Mouse (Mus musculus): ENCODE measurements around the gene Tgfb2. TPM values are rescaled to one million over a fixed set of nuclear protein-coding genes. Genes with fewer than 3 reads are reported as not detected.

The Tgfb2 gene
- polyA plus RNA-seq, 1 experiment from 2014 or later = 24.7 TPM

- Histone ChIP-seq H3K9ac (ENCODE audit: low read depth, low read length) (no peak overlapping the region), H3K27ac (ENCODE audit: low read depth, low read length) (no peak overlapping the region), H3K4me1 (replicated peaks; ENCODE audit: control insufficient read depth, insufficient read depth, low read length) (no peaks in the 10 kb centered on the region), H3K4me3 (ENCODE audit: low read depth, low read length) (no peak overlapping the region), H3K27me3 (ENCODE audit: control insufficient read depth, insufficient read depth, low read length) (no peaks in the 10 kb centered on the region), H3K36me3 (ENCODE audit: control insufficient read depth, insufficient read depth, low read length) (no peaks in the 10 kb centered on the region), H3K9me3 (ENCODE audit: control insufficient read depth, low read length) (no peaks in the 10 kb centered on the region), H3K4me2 (replicated peaks; ENCODE audit: low read depth, low read length) (no peak overlapping the region)
- WGBS = 88% methylated on average over 3 of the region's 3 CpGs
- ATAC-seq (ENCODE audit: low FRiP score) (no peak), DNase-seq (ENCODE audit: low spot score) (no peak)
Observed at GRCm38 (mm10) chr1:186674621-186675020, 31.2 kb downstream of the Tgfb2 start.

- no peaks in the 10 kb centered on the region for H3K4me1 ChIP-seq (replicated peaks; ENCODE audit: control insufficient read depth, insufficient read depth, low read length)
- H3K9ac ChIP-seq (ENCODE audit: low read depth, low read length) = no peak overlapping the region
- 61% methylated on average over 4 of the region's 4 CpGs for WGBS
- ATAC-seq (ENCODE audit: low FRiP score) (no peak), DNase-seq (ENCODE audit: low spot score) (no peak)
- no peaks in the 10 kb centered on the region for H3K36me3 ChIP-seq (ENCODE audit: control insufficient read depth, insufficient read depth, low read length)
- no peak overlapping the region for H3K27ac ChIP-seq (ENCODE audit: low read depth, low read length)
- H3K4me2 ChIP-seq (replicated peaks; ENCODE audit: low read depth, low read length) = no peak overlapping the region
- no peaks in the 10 kb centered on the region for H3K27me3 ChIP-seq (ENCODE audit: control insufficient read depth, insufficient read depth, low read length)
- no peak overlapping the region for H3K4me3 ChIP-seq (ENCODE audit: low read depth, low read length)
- no peaks in the 10 kb centered on the region for H3K9me3 ChIP-seq (ENCODE audit: control insufficient read depth, low read length)
Observed at GRCm38 (mm10) chr1:186673166-186673565, 32.6 kb downstream of the Tgfb2 start.

- no peaks in the 10 kb centered on the region for H3K9me3 ChIP-seq (ENCODE audit: control insufficient read depth, low read length)
- WGBS = 95% methylated on average over 11 of the region's 11 CpGs
- no peak overlapping the region for H3K4me3 ChIP-seq (ENCODE audit: low read depth, low read length)
- DNase-seq (ENCODE audit: low spot score) = no peak
- H3K36me3 ChIP-seq (ENCODE audit: control insufficient read depth, insufficient read depth, low read length) = no peaks in the 10 kb centered on the region
- no peaks in the 10 kb centered on the region for H3K4me1 ChIP-seq (replicated peaks; ENCODE audit: control insufficient read depth, insufficient read depth, low read length)
- no peak overlapping the region for H3K9ac ChIP-seq (ENCODE audit: low read depth, low read length)
- no peak for ATAC-seq (ENCODE audit: low FRiP score)
- H3K27ac ChIP-seq (ENCODE audit: low read depth, low read length) = no peak overlapping the region
- H3K4me2 ChIP-seq (replicated peaks; ENCODE audit: low read depth, low read length) = no peak overlapping the region
- no peaks in the 10 kb centered on the region for H3K27me3 ChIP-seq (ENCODE audit: control insufficient read depth, insufficient read depth, low read length)
Observed at GRCm38 (mm10) chr1:186663412-186663811, 42.4 kb downstream of the Tgfb2 start.

- H3K4me3 ChIP-seq (ENCODE audit: low read depth, low read length) = no peak overlapping the region
- no peak overlapping the region for H3K4me2 ChIP-seq (replicated peaks; ENCODE audit: low read depth, low read length)
- DNase-seq (ENCODE audit: low spot score) (no peak), ATAC-seq (ENCODE audit: low FRiP score) (no peak)
- H3K4me1 ChIP-seq (replicated peaks; ENCODE audit: control insufficient read depth, insufficient read depth, low read length) = no peaks in the 10 kb centered on the region
- no peaks in the 10 kb centered on the region for H3K36me3 ChIP-seq (ENCODE audit: control insufficient read depth, insufficient read depth, low read length)
- no peak overlapping the region for H3K27ac ChIP-seq (ENCODE audit: low read depth, low read length)
- H3K9me3 ChIP-seq (ENCODE audit: control insufficient read depth, low read length) = no peaks in the 10 kb centered on the region
- WGBS = 84% methylated on average over 10 of the region's 10 CpGs
- no peaks in the 10 kb centered on the region for H3K27me3 ChIP-seq (ENCODE audit: control insufficient read depth, insufficient read depth, low read length)
- no peak overlapping the region for H3K9ac ChIP-seq (ENCODE audit: low read depth, low read length)
Observed at GRCm38 (mm10) chr1:186662996-186663395, 42.8 kb downstream of the Tgfb2 start.

GRCm38 (mm10) chr1:186661206-186661921 is 44.4 kb downstream of the Tgfb2 start:
- no peak for DNase-seq (ENCODE audit: low spot score)
- H3K27ac ChIP-seq (ENCODE audit: low read depth, low read length) = no peak overlapping the region
- no peak overlapping the region for H3K4me2 ChIP-seq (replicated peaks; ENCODE audit: low read depth, low read length)
- H3K27me3 ChIP-seq (ENCODE audit: control insufficient read depth, insufficient read depth, low read length) = no peaks in the 10 kb centered on the region
- no peaks in the 10 kb centered on the region for H3K36me3 ChIP-seq (ENCODE audit: control insufficient read depth, insufficient read depth, low read length)
- H3K4me3 ChIP-seq (ENCODE audit: low read depth, low read length) = no peak overlapping the region
- H3K9me3 ChIP-seq (ENCODE audit: control insufficient read depth, low read length) = no peaks in the 10 kb centered on the region
- WGBS = 90% methylated on average over 15 of the region's 15 CpGs
- H3K4me1 ChIP-seq (replicated peaks; ENCODE audit: control insufficient read depth, insufficient read depth, low read length) = no peaks in the 10 kb centered on the region
- H3K9ac ChIP-seq (ENCODE audit: low read depth, low read length) = no peak overlapping the region
- ATAC-seq (ENCODE audit: low FRiP score) = no peak

GRCm38 (mm10) chr1:186658783-186659182 is 47.0 kb downstream of the Tgfb2 start:
- H3K4me1 ChIP-seq (replicated peaks; ENCODE audit: control insufficient read depth, insufficient read depth, low read length) = no peaks in the 10 kb centered on the region
- H3K27me3 ChIP-seq (ENCODE audit: control insufficient read depth, insufficient read depth, low read length) = no peaks in the 10 kb centered on the region
- no peak overlapping the region for H3K9ac ChIP-seq (ENCODE audit: low read depth, low read length)
- no peaks in the 10 kb centered on the region for H3K9me3 ChIP-seq (ENCODE audit: control insufficient read depth, low read length)
- no peak overlapping the region for H3K4me2 ChIP-seq (replicated peaks; ENCODE audit: low read depth, low read length)
- H3K4me3 ChIP-seq (ENCODE audit: low read depth, low read length) = no peak overlapping the region
- H3K36me3 ChIP-seq (ENCODE audit: control insufficient read depth, insufficient read depth, low read length) = no peaks in the 10 kb centered on the region
- no peak for ATAC-seq (ENCODE audit: low FRiP score)
- 82% methylated on average over 11 of the region's 11 CpGs for WGBS
- H3K27ac ChIP-seq (ENCODE audit: low read depth, low read length) = no peak overlapping the region
- DNase-seq (ENCODE audit: low spot score) = no peak

GRCm38 (mm10) chr1:186657559-186658219 is 48.1 kb downstream of the Tgfb2 start:
- H3K4me2 ChIP-seq (replicated peaks; ENCODE audit: low read depth, low read length) = no peak overlapping the region
- H3K27ac ChIP-seq (ENCODE audit: low read depth, low read length) = no peak overlapping the region
- H3K4me1 ChIP-seq (replicated peaks; ENCODE audit: control insufficient read depth, insufficient read depth, low read length) = no peaks in the 10 kb centered on the region
- WGBS = 88% methylated on average over 16 of the region's 16 CpGs
- ATAC-seq (ENCODE audit: low FRiP score) = no peak
- H3K36me3 ChIP-seq (ENCODE audit: control insufficient read depth, insufficient read depth, low read length) = no peaks in the 10 kb centered on the region
- no peaks in the 10 kb centered on the region for H3K9me3 ChIP-seq (ENCODE audit: control insufficient read depth, low read length)
- DNase-seq (ENCODE audit: low spot score) = no peak
- H3K27me3 ChIP-seq (ENCODE audit: control insufficient read depth, insufficient read depth, low read length) = no peaks in the 10 kb centered on the region
- H3K4me3 ChIP-seq (ENCODE audit: low read depth, low read length) = no peak overlapping the region
- H3K9ac ChIP-seq (ENCODE audit: low read depth, low read length) = no peak overlapping the region

- no peaks in the 10 kb centered on the region for H3K4me1 ChIP-seq (replicated peaks; ENCODE audit: control insufficient read depth, insufficient read depth, low read length)
- DNase-seq (ENCODE audit: low spot score) (no peak), ATAC-seq (ENCODE audit: low FRiP score) (no peak)
- H3K4me3 ChIP-seq (ENCODE audit: low read depth, low read length) = no peak overlapping the region
- no peak overlapping the region for H3K9ac ChIP-seq (ENCODE audit: low read depth, low read length)
- no peaks in the 10 kb centered on the region for H3K36me3 ChIP-seq (ENCODE audit: control insufficient read depth, insufficient read depth, low read length)
- WGBS = 94% methylated on average over 5 of the region's 5 CpGs
- H3K4me2 ChIP-seq (replicated peaks; ENCODE audit: low read depth, low read length) = no peak overlapping the region
- H3K9me3 ChIP-seq (ENCODE audit: control insufficient read depth, low read length) = no peaks in the 10 kb centered on the region
- no peaks in the 10 kb centered on the region for H3K27me3 ChIP-seq (ENCODE audit: control insufficient read depth, insufficient read depth, low read length)
- no peak overlapping the region for H3K27ac ChIP-seq (ENCODE audit: low read depth, low read length)
Observed at GRCm38 (mm10) chr1:186656732-186657329, 49.0 kb downstream of the Tgfb2 start.

GRCm38 (mm10) chr1:186656201-186656600 is 49.6 kb downstream of the Tgfb2 start:
- 45% methylated on average over 1 of the region's 1 CpGs for WGBS
- no peak overlapping the region for H3K4me3 ChIP-seq (ENCODE audit: low read depth, low read length)

More at GRCm38 (mm10) chr1:186656201-186656600, 49.6 kb downstream of the Tgfb2 start:
- ATAC-seq (ENCODE audit: low FRiP score) = no peak
- Histone ChIP-seq H3K36me3 (ENCODE audit: control insufficient read depth, insufficient read depth, low read length) (no peaks in the 10 kb centered on the region), H3K4me1 (replicated peaks; ENCODE audit: control insufficient read depth, insufficient read depth, low read length) (no peaks in the 10 kb centered on the region), H3K27ac (ENCODE audit: low read depth, low read length) (no peak overlapping the region), H3K9ac (ENCODE audit: low read depth, low read length) (no peak overlapping the region), H3K9me3 (ENCODE audit: control insufficient read depth, low read length) (no peaks in the 10 kb centered on the region), H3K4me2 (replicated peaks; ENCODE audit: low read depth, low read length) (no peak overlapping the region), H3K27me3 (ENCODE audit: control insufficient read depth, insufficient read depth, low read length) (no peaks in the 10 kb centered on the region)
- no peak for DNase-seq (ENCODE audit: low spot score)
